8 mouse cellular contexts compared by ENCODE assay signal in the genomic region with DNA sequence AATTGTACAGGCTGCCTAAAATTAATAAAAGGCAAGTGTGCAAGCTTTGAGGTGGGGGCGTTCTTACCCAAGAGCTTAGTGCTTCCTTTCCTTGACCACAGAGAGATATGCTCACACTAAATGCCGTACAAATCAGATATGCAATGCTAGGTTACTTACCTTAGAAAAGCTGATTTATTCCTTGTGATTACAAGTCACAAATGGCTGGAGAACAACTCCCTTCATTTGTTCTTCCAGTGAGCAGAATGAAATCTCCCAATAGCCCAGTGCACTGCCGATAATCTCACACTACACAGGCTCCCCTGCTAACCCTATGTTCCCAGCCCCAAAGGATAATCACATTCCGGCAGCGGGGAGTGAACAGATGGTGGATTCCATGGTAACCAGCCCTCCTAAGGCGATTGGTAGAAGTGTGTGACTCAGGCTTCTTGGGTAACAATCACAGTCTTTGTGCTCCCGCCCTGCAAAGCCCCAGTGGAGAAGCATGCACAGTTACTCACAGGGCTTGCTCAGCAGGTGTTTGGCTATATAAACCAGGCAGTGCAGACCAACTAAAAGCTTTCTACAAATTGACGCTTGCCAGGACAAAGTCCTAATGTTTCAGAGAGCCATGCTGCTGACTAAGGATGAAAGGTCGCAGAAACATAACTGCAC. TPM values are rescaled to one million over a fixed set of nuclear protein-coding genes. Genes with fewer than 3 reads are reported as not detected.
DNase-seq lines count a peak whose midpoint lies in the region; ATAC-seq and TF ChIP-seq lines count a peak whose summit lies in the region.

No protein-coding gene starts in this region.

- DNase-seq in ovary, adult 18-20 months (ENCODE audit: low spot score): peak; percentile 62
- DNase-seq in ovary, postnatal 10 days (ENCODE audit: low spot score): no peak
- DNase-seq in kidney, postnatal 10 days: peak; percentile 53
- no peak for DNase-seq in thymus, adult 2 months

- TF ChIP-seq CTCF in thymus, adult 2 months (IDR thresholded peaks at IDR 0.05; ENCODE audit: borderline replicate concordance, control insufficient read depth, extremely low read depth, insufficient read depth, low read length, poor library complexity): no peak

- no peaks in the 10 kb centered on the region for H3K9me3 ChIP-seq in embryonic facial prominence, embryonic 15.5 days (replicated peaks)
- no peaks in the 10 kb centered on the region for H3K9me3 ChIP-seq in heart, embryonic 14.5 days (ENCODE audit: control insufficient read depth, low read length)
- H3K9me3 ChIP-seq in limb, embryonic 15.5 days: no peaks in the 10 kb centered on the region
- no peaks in the 10 kb centered on the region for H3K9me3 ChIP-seq in neural tube, embryonic 13.5 days

- H3K9ac ChIP-seq in embryonic facial prominence, embryonic 15.5 days: no peak overlapping the region
- peak overlapping the region; percentile 41; the same call in 1 of the 2 replicates for H3K9ac ChIP-seq in heart, embryonic 14.5 days (ENCODE audit: low read length)
- no peak overlapping the region for H3K9ac ChIP-seq in limb, embryonic 15.5 days
- H3K9ac ChIP-seq in neural tube, embryonic 13.5 days: peak overlapping the region; percentile 69

- H3K4me2 ChIP-seq in embryonic facial prominence, embryonic 15.5 days (replicated peaks): peak overlapping the region; percentile 15
- H3K4me2 ChIP-seq in heart, embryonic 14.5 days (ENCODE audit: low read length): peak overlapping the region; percentile 58
- peak overlapping the region; percentile 30 for H3K4me2 ChIP-seq in limb, embryonic 15.5 days
- peak overlapping the region; percentile 64 for H3K4me2 ChIP-seq in neural tube, embryonic 13.5 days

- H3K36me3 ChIP-seq in embryonic facial prominence, embryonic 15.5 days: no peaks in the 10 kb centered on the region
- H3K36me3 ChIP-seq in heart, embryonic 14.5 days (ENCODE audit: control insufficient read depth, insufficient read depth, low read length): no peaks in the 10 kb centered on the region
- H3K36me3 ChIP-seq in limb, embryonic 15.5 days: no peaks in the 10 kb centered on the region
- no peaks in the 10 kb centered on the region for H3K36me3 ChIP-seq in neural tube, embryonic 13.5 days
- H3K36me3 ChIP-seq in thymus, adult 2 months (ENCODE audit: control insufficient read depth, insufficient read depth, low read length): no peaks in the 10 kb centered on the region

- H3K27me3 ChIP-seq in embryonic facial prominence, embryonic 15.5 days: no peaks in the 10 kb centered on the region
- H3K27me3 ChIP-seq in heart, embryonic 14.5 days (ENCODE audit: control insufficient read depth, insufficient read depth, low read length): no peaks in the 10 kb centered on the region
- H3K27me3 ChIP-seq in limb, embryonic 15.5 days: no peaks in the 10 kb centered on the region
- no peaks in the 10 kb centered on the region for H3K27me3 ChIP-seq in neural tube, embryonic 13.5 days
- no peaks in the 10 kb centered on the region for H3K27me3 ChIP-seq in thymus, adult 2 months (ENCODE audit: control insufficient read depth, insufficient read depth, low read length)

- H3K4me1 ChIP-seq in embryonic facial prominence, embryonic 15.5 days: peaks cover 7% of the 10 kb centered on the region; the same call in 1 of the 2 replicates
- peaks cover 4 to 15% of the 10 kb centered on the region in 2 experiments; a peak in 2 of 4 replicates for H3K4me1 ChIP-seq in heart, embryonic 14.5 days (ENCODE audit: control insufficient read depth in 2 of 2, insufficient read depth in 2 of 2, low read length in 2 of 2)
- H3K4me1 ChIP-seq in limb, embryonic 15.5 days: peaks cover 7% of the 10 kb centered on the region
- peaks cover 37% of the 10 kb centered on the region for H3K4me1 ChIP-seq in neural tube, embryonic 13.5 days (replicated peaks)
- H3K4me1 ChIP-seq in thymus, adult 2 months (replicated peaks; ENCODE audit: control insufficient read depth, insufficient read depth, low read length): no peaks in the 10 kb centered on the region

- H3K4me3 ChIP-seq in embryonic facial prominence, embryonic 15.5 days (replicated peaks): peak overlapping the region; percentile 11; the same call in 1 of the 2 replicates
- H3K4me3 ChIP-seq in heart, embryonic 14.5 days (ENCODE audit: control insufficient read depth in 1 of 2, insufficient read depth in 1 of 2, low read depth in 1 of 2, low read length in 2 of 2): peak overlapping the region in 1 of 2 experiments; percentile 10; a peak in 1 of 4 replicates
- H3K4me3 ChIP-seq in limb, embryonic 15.5 days: peak overlapping the region; percentile 24
- H3K4me3 ChIP-seq in neural tube, embryonic 13.5 days: peak overlapping the region; percentile 61
- H3K4me3 ChIP-seq in thymus, adult 2 months (ENCODE audit: control insufficient read depth, insufficient read depth, low read length): no peak overlapping the region

- ATAC-seq in embryonic facial prominence, embryonic 15.5 days (ENCODE audit: insufficient number of reproducible peaks, low FRiP score, low TSS enrichment, low read depth): peak; percentile 92
- ATAC-seq in heart, embryonic 14.5 days (ENCODE audit: insufficient number of reproducible peaks, insufficient read depth, low FRiP score, low read depth): peak; percentile 78
- peak; percentile 94 for ATAC-seq in limb, embryonic 15.5 days (ENCODE audit: insufficient number of reproducible peaks, low FRiP score, low TSS enrichment, low read depth)
- peak; percentile 99 for ATAC-seq in neural tube, embryonic 13.5 days (ENCODE audit: low read depth)

- 7% methylated on average over 9 of the region's 9 CpGs for WGBS in embryonic facial prominence, embryonic 15.5 days
- 10% methylated on average over 9 of the region's 9 CpGs for WGBS in heart, embryonic 14.5 days
- WGBS in limb, embryonic 15.5 days: 10% methylated on average over 9 of the region's 9 CpGs
- WGBS in neural tube, embryonic 13.5 days: 2% methylated on average over 9 of the region's 9 CpGs
- 80% methylated on average over 9 of the region's 9 CpGs for WGBS in thymus, adult 2 months

- no peak for TF ChIP-seq POLR2A in thymus, adult 2 months (IDR thresholded peaks at IDR 0.05; ENCODE audit: control insufficient read depth, extremely low read depth, insufficient read depth, low read length, poor library complexity)

- no peak overlapping the region for H3K27ac ChIP-seq in embryonic facial prominence, embryonic 15.5 days (replicated peaks)
- H3K27ac ChIP-seq in heart, embryonic 14.5 days (replicated peaks in 1 of 2; ENCODE audit: control insufficient read depth in 1 of 2, insufficient read depth in 1 of 2, low read depth in 2 of 2, low read length in 2 of 2): peak overlapping the region in 1 of 2 experiments; percentile 41; a peak in 2 of 4 replicates
- H3K27ac ChIP-seq in limb, embryonic 15.5 days: peak overlapping the region; percentile 40; the same call in 1 of the 2 replicates
- H3K27ac ChIP-seq in neural tube, embryonic 13.5 days (replicated peaks): peak overlapping the region; percentile 89
- H3K27ac ChIP-seq in thymus, adult 2 months (ENCODE audit: control insufficient read depth, insufficient read depth, low read length): no peak overlapping the region

RNA-seq across cellular contexts. Expression of gene Fgd4, which starts 40.3 kb away (rescaled TPM):
- 4.9 and 5.0 TPM in 2 replicates for polyA plus RNA-seq in embryonic facial prominence, embryonic 15.5 days (2015; fragmentation: Nextera tagmentation; extraction: Ambion mirVana)
- polyA plus RNA-seq in heart, embryonic 14.5 days (2014; fragmentation: Nextera tagmentation; extraction: Ambion mirVana): 14.9 and 15.7 TPM in 2 replicates
- 5.6 and 6.5 TPM in 2 replicates for polyA plus RNA-seq in limb, embryonic 15.5 days (2015; fragmentation: Nextera tagmentation; extraction: Ambion mirVana)
- polyA plus RNA-seq in neural tube, embryonic 13.5 days (2015; fragmentation: Nextera tagmentation; extraction: Ambion mirVana): 18.7 and 20.5 TPM in 2 replicates
- 0.64 and 0.98 TPM in 2 replicates for polyA plus RNA-seq in thymus, adult 2 months (2012; rRNA removed)

Comparison
In these comparisons a context has a peak if more than half of its experiments do, and no peak if none do; other contexts are left out.
1. DNase-seq: peak in ovary, adult 18-20 months (single experiment) and kidney, postnatal 10 days (single experiment); none in ovary, postnatal 10 days (single experiment) and thymus, adult 2 months (single experiment).
2. H3K27ac ChIP-seq: peak in limb, embryonic 15.5 days (single experiment) and neural tube, embryonic 13.5 days (single experiment); none in embryonic facial prominence, embryonic 15.5 days (single experiment) and thymus, adult 2 months (single experiment).
3. H3K9ac ChIP-seq: peak in heart, embryonic 14.5 days (single experiment) and neural tube, embryonic 13.5 days (single experiment); none in embryonic facial prominence, embryonic 15.5 days (single experiment) and limb, embryonic 15.5 days (single experiment).
4. Peak in every context shown above with its lines, with median percentiles within 50 percentile points of each other: ATAC-seq and H3K4me2 ChIP-seq.